Comparison of ENCODE assay signal across 24 mouse cellular contexts in genomic region chr12:104261041-104261440, GRCm38 (mm10). TPM values are rescaled to one million over a fixed set of nuclear protein-coding genes. Genes with fewer than 3 reads are reported as not detected.
A peak's percentile ranks its signal among the peaks of the same experiment; 100 is the strongest.
DNase-seq lines count a peak whose midpoint lies in the region; ATAC-seq and TF ChIP-seq lines count a peak whose summit lies in the region.
"Had no signal": no experiment of that assay in that cellular context is flagged by ENCODE, and none has a peak within 500 bp of the region (broad histone marks: within the 10 kb centered on the region; RNA-seq: fewer than 3 reads in every experiment).

No protein-coding gene starts in this region.

- no peak overlapping the region for H3K9ac ChIP-seq in kidney, embryonic 15.5 days
- no peak overlapping the region for H3K9ac ChIP-seq in kidney, postnatal 0 days (ENCODE audit: low read depth, low read length)
- H3K9ac ChIP-seq: embryonic facial prominence, embryonic 13.5 days; embryonic facial prominence, embryonic 15.5 days; forebrain, embryonic 12.5 days had no signal

- H3K36me3 ChIP-seq in kidney, embryonic 15.5 days = no peaks in the 10 kb centered on the region
- no peaks in the 10 kb centered on the region for H3K36me3 ChIP-seq in kidney, postnatal 0 days (ENCODE audit: insufficient read depth, low read length)
- H3K36me3 ChIP-seq: embryonic facial prominence, embryonic 13.5 days; embryonic facial prominence, embryonic 15.5 days; forebrain, embryonic 10.5 days; forebrain, embryonic 12.5 days had no signal

- H3K27me3 ChIP-seq in kidney, embryonic 15.5 days = no peaks in the 10 kb centered on the region
- H3K27me3 ChIP-seq in kidney, postnatal 0 days (ENCODE audit: insufficient read depth, low read length) = no peaks in the 10 kb centered on the region
- H3K27me3 ChIP-seq: embryonic facial prominence, embryonic 13.5 days; embryonic facial prominence, embryonic 15.5 days; forebrain, embryonic 12.5 days had no signal

- H3K27ac ChIP-seq in kidney, embryonic 15.5 days = no peak overlapping the region
- H3K27ac ChIP-seq in kidney, postnatal 0 days = no peak overlapping the region
- H3K27ac ChIP-seq: embryonic facial prominence, embryonic 13.5 days; embryonic facial prominence, embryonic 15.5 days; forebrain, embryonic 10.5 days; forebrain, embryonic 12.5 days had no signal

- WGBS in kidney, embryonic 15.5 days = 15% methylated on average over 3 of the region's 3 CpGs
- 8% methylated on average over 3 of the region's 3 CpGs for WGBS in kidney, postnatal 0 days

- H3K4me3 ChIP-seq in kidney, embryonic 15.5 days (replicated peaks) = no peak overlapping the region
- no peak overlapping the region for H3K4me3 ChIP-seq in kidney, postnatal 0 days (replicated peaks; ENCODE audit: low read depth, low read length)
- H3K4me3 ChIP-seq: embryonic facial prominence, embryonic 13.5 days; embryonic facial prominence, embryonic 15.5 days; erythroblast, embryonic 14.5 days; forebrain, embryonic 10.5 days; forebrain, embryonic 12.5 days had no signal

- DNase-seq in kidney, postnatal 25 days = no peak
- DNase-seq in kidney, postnatal 0 days (ENCODE audit: low spot score) = peak; percentile 63
- DNase-seq in kidney, postnatal 36 days = no peak
- DNase-seq: adrenal gland, adult 2 months; adrenal gland, postnatal 10 days; adrenal gland, postnatal 25 days; cerebellum, adult 11 months; cerebellum, adult 18-20 months; cerebellum, adult 8-10 months; cerebellum, adult 9-11 months; cerebellum, postnatal 14 days; cerebellum, postnatal 36 days; embryo, embryonic 11 days had no signal

- TF ChIP-seq CTCF in kidney, postnatal 0 days (IDR thresholded peaks at IDR 0.05; ENCODE audit: low read depth) = no peak

- no peak overlapping the region for H3K4me2 ChIP-seq in kidney, embryonic 15.5 days
- H3K4me2 ChIP-seq in kidney, postnatal 0 days (ENCODE audit: low read length) = no peak overlapping the region
- H3K4me2 ChIP-seq: embryonic facial prominence, embryonic 13.5 days; embryonic facial prominence, embryonic 15.5 days; forebrain, embryonic 12.5 days had no signal

- no peaks in the 10 kb centered on the region for H3K9me3 ChIP-seq in kidney, embryonic 15.5 days (replicated peaks)
- no peaks in the 10 kb centered on the region for H3K9me3 ChIP-seq in kidney, postnatal 0 days (replicated peaks; ENCODE audit: low read length)
- H3K9me3 ChIP-seq: embryonic facial prominence, embryonic 13.5 days; embryonic facial prominence, embryonic 15.5 days; forebrain, embryonic 10.5 days; forebrain, embryonic 12.5 days had no signal

- ATAC-seq in kidney, embryonic 15.5 days (replicated peaks; ENCODE audit: low FRiP score) = peak; percentile 89
- ATAC-seq in kidney, postnatal 0 days (replicated peaks; ENCODE audit: low FRiP score, low read depth) = peak; percentile 66; the same call in 1 of the 2 replicates
- ATAC-seq: forebrain, embryonic 14.5 days; forebrain, embryonic 16.5 days had no signal

- peaks cover 7% of the 10 kb centered on the region; the same call in 1 of the 2 replicates for H3K4me1 ChIP-seq in kidney, embryonic 15.5 days
- no peaks in the 10 kb centered on the region for H3K4me1 ChIP-seq in kidney, postnatal 0 days (replicated peaks; ENCODE audit: insufficient read depth, low read length)
- H3K4me1 ChIP-seq: embryonic facial prominence, embryonic 13.5 days; embryonic facial prominence, embryonic 15.5 days had no signal

RNA-seq across cellular contexts. Expression of gene Serpina3i, which starts 1.9 kb away (rescaled TPM):
- polyA plus RNA-seq in kidney, embryonic 15.5 days (2015; fragmentation: Nextera tagmentation; extraction: Ambion mirVana) = 0.14 and 0.24 TPM in 2 replicates
- 0.24 and 0.28 TPM in 2 replicates for polyA plus RNA-seq in kidney, postnatal 0 days (2015; fragmentation: Nextera tagmentation; extraction: Ambion mirVana)
- polyA plus RNA-seq: C2C12; embryonic facial prominence, embryonic 11.5 days; erythroblast, embryonic 14.5 days; forebrain, embryonic 10.5 days; forebrain, embryonic 14.5 days; forebrain, embryonic 16.5 days had no signal

RNA-seq across cellular contexts. Expression of gene Serpina3g, which starts 25.0 kb away (rescaled TPM):
- polyA plus RNA-seq in kidney, embryonic 15.5 days (2015; fragmentation: Nextera tagmentation; extraction: Ambion mirVana) = 8.5 and 8.8 TPM in 2 replicates
- 37.8 and 38.8 TPM in 2 replicates for polyA plus RNA-seq in kidney, postnatal 0 days (2015; fragmentation: Nextera tagmentation; extraction: Ambion mirVana)
- polyA plus RNA-seq: forebrain, embryonic 10.5 days; forebrain, embryonic 12.5 days; forebrain, embryonic 16.5 days had no signal

RNA-seq across cellular contexts. Expression of gene Serpina3f, which starts 46.7 kb away (rescaled TPM):
- polyA plus RNA-seq in kidney, embryonic 15.5 days (2015; fragmentation: Nextera tagmentation; extraction: Ambion mirVana) = 0.30 TPM in 1 of 2 replicates, not detected in the other
- 0.12 and 0.23 TPM in 2 replicates for polyA plus RNA-seq in kidney, postnatal 0 days (2015; fragmentation: Nextera tagmentation; extraction: Ambion mirVana)
- polyA plus RNA-seq: C2C12; embryonic facial prominence, embryonic 13.5 days; embryonic facial prominence, embryonic 15.5 days; erythroblast, embryonic 14.5 days; forebrain, embryonic 16.5 days had no signal

RNA-seq across cellular contexts. Expression of gene Serpina3j, which starts 53.3 kb away (rescaled TPM):
- 0.10 TPM in 1 of 2 replicates, not detected in the other for polyA plus RNA-seq in kidney, embryonic 15.5 days (2015; fragmentation: Nextera tagmentation; extraction: Ambion mirVana)
- polyA plus RNA-seq in kidney, postnatal 0 days (2015; fragmentation: Nextera tagmentation; extraction: Ambion mirVana) = not detected in 2 replicates
- polyA plus RNA-seq: adrenal gland, adult 2 months; brain, embryonic 14.5 days; C2C12; embryonic facial prominence, embryonic 11.5 days; embryonic facial prominence, embryonic 13.5 days; erythroblast, embryonic 14.5 days; forebrain, embryonic 10.5 days; forebrain, embryonic 12.5 days; forebrain, embryonic 14.5 days; forebrain, embryonic 16.5 days had no signal
